Mouse (Mus musculus) forebrain, postnatal 0 days (tissue): Measurements from ENCODE around the gene Sox4. TPM values are rescaled to one million over a fixed set of nuclear protein-coding genes. Genes with fewer than 3 reads are reported as not detected.

Source experiments
- ATAC-seq: fragments of 200-750 bp; cut with Nextera tagmentation; 2 replicates; pipeline ENCODE4 v1.8.0; 2017; ENCODE audit warnings: mild to moderate bottlenecking, moderate library complexity
- DNase-seq: peaks from one replicate; pipeline ENCODE4 v3.0.0-alpha.2; 2015
- H3K27ac ChIP-seq: fragments of 300-500 bp; sonication (generic); 2 replicates; pipeline ENCODE4 v1.5.1; 2014; ENCODE audit warnings: low read depth, mild to moderate bottlenecking, antibody characterized with exemption, low read length, moderate library complexity, mixed read lengths
- H3K27me3 ChIP-seq: fragments of 300-500 bp; sonication (generic); 2 replicates; pipeline ENCODE4 v1.6.1; 2014; ENCODE audit warnings: mild to moderate bottlenecking, low read length, mixed read lengths; ENCODE audit not compliant: insufficient read depth
- H3K36me3 ChIP-seq: fragments of 300-500 bp; sonication (generic); 2 replicates; pipeline ENCODE4 v1.6.1; 2014; ENCODE audit warnings: mild to moderate bottlenecking, moderate library complexity; ENCODE audit not compliant: insufficient read depth
- H3K4me1 ChIP-seq: fragments of 300-500 bp; sonication (generic); 2 replicates; pipeline ENCODE4 v1.6.1; 2014; ENCODE audit warnings: antibody characterized with exemption; ENCODE audit not compliant: insufficient read depth
- H3K4me2 ChIP-seq: fragments of 300-500 bp; sonication (generic); 2 replicates; pipeline ENCODE4 v1.6.1; 2014; ENCODE audit warnings: low read depth, mild to moderate bottlenecking, moderate library complexity
- H3K4me3 ChIP-seq: fragments of 300-500 bp; sonication (generic); 2 replicates; pipeline ENCODE4 v1.5.1; 2014; ENCODE audit warnings: low read depth, low read length, mixed read lengths
- H3K9ac ChIP-seq: fragments of 300-500 bp; sonication (generic); 2 replicates; pipeline ENCODE4 v1.6.1; 2014; ENCODE audit warnings: mild to moderate bottlenecking
- H3K9me3 ChIP-seq: fragments of 300-500 bp; sonication (generic); 2 replicates; pipeline ENCODE4 v1.6.1; 2016; ENCODE audit warnings: low read length
- CTCF ChIP-seq: sonication (generic); IDR thresholded peaks from 2 replicates; pipeline ENCODE4 v1.5.1; 2016; ENCODE audit warnings: antibody characterized with exemption, control low read depth, low read depth
- WGBS: fragments of 180-500 bp; shearing (Covaris S2); extraction: QIAGEN DNeasy Blood & Tissue Kit; methylation state at CpG from one replicate; pipeline ENCODE4 v1.1.7; 2014; 5-methylcytosine and 5-hydroxymethylcytosine counted together
- polyA plus RNA-seq: library from polyadenylated mRNA; unstranded; fragments of >200 nt; fragmentation: Nextera tagmentation; extraction: Ambion mirVana; gene quantifications from 2 replicates; pipeline ENCODE4 v1.2.1, GENCODE M21; 2015
- total RNA-seq: library from RNA; depleted of rRNA; stranded (reverse); fragments of >200 nt; gene quantifications from 2 replicates; pipeline ENCODE4 v1.2.3, GENCODE M21; 2014; rRNA removed

The Sox4 gene
- total RNA-seq: 217 and 275 TPM in 2 replicates
- polyA plus RNA-seq: 202 and 214 TPM in 2 replicates

GRCm38 (mm10) chr13:28953581-28953991 is at the start of gene Sox4:
TSS of gene Sox4 (minus strand) at chr13:28953713.
- Histone ChIP-seq H3K9me3 (no peaks in the 10 kb centered on the region), H3K36me3 (no peaks in the 10 kb centered on the region), H3K27ac (peak within 1 kb of the TSS; percentile 99), H3K4me1 (peaks cover 8% of the 10 kb centered on the region), H3K9ac (peak within 1 kb of the TSS; percentile 99), H3K4me2 (peak within 1 kb of the TSS; percentile 47), H3K27me3 (no peaks in the 10 kb centered on the region), H3K4me3 (peak within 1 kb of the TSS; percentile 92)
- peak; percentile 90 for ATAC-seq
- 0% methylated on average over 19 of the region's 19 CpGs for WGBS
- peak; percentile 99 for DNase-seq
- TF ChIP-seq CTCF: no peak

DNA sequence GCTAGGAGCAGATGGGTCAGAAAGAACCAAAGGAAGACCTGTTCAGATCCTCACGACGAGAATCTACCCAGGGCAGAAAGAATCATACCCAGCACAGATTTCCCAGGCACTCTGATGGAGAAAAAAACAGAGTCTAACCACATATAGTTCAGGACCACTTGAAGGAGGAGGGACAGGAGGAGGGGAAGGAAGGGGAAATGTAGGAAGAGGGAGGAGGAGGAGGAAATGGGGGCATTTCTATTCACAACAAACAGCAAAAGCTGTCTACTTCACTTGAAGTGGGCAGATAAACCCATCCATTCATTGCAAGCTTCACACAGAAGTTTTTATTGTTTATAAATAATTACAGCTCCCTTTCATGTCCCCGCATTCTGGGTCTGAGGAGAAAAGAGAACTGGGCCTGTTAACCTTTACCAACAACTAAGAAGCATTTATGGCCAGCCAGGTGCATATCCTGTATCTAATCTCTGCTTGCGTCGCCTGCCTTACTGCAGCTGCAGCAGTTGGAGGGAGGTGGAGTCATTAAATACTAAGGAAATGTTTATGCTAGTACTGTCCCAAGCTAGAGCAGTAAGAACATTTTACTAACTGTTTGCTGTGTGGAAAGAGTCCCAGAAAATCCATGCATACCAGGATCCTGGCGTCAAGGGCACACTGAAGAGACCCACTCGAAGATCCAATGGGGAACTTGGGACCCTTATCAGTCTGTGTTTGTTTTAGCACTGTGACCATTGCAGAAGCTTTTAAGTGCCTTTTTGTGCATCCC is 38.6 kb upstream of the Sox4 start:
- no peak for DNase-seq
- H3K4me1 ChIP-seq: peaks cover 5% of the 10 kb centered on the region; the same call in 1 of the 2 replicates
- ATAC-seq: no peak
- H3K9ac ChIP-seq: no peak overlapping the region
- WGBS: 60% methylated on average over 7 of the region's 7 CpGs
- TF ChIP-seq CTCF: no peak
- H3K9me3 ChIP-seq: no peaks in the 10 kb centered on the region
- no peaks in the 10 kb centered on the region for H3K36me3 ChIP-seq
- no peaks in the 10 kb centered on the region for H3K27me3 ChIP-seq
- H3K27ac ChIP-seq: no peak overlapping the region
- H3K4me2 ChIP-seq: no peak overlapping the region
- no peak overlapping the region for H3K4me3 ChIP-seq

GRCm38 (mm10) chr13:28988751-28989703 is 35.5 kb upstream of the Sox4 start:
- DNase-seq (peak; percentile 11), ATAC-seq (peak; percentile 25)
- Histone ChIP-seq H3K27ac (no peak overlapping the region), H3K9ac (0 out of 2 replicates have a peak overlapping the region, but pooled peaks have one; percentile 10), H3K27me3 (no peaks in the 10 kb centered on the region), H3K4me1 (peaks cover 5% of the 10 kb centered on the region; the same call in 1 of the 2 replicates), H3K36me3 (no peaks in the 10 kb centered on the region), H3K4me3 (no peak overlapping the region), H3K9me3 (no peaks in the 10 kb centered on the region), H3K4me2 (no peak overlapping the region)
- 37% methylated on average over 16 of the region's 16 CpGs for WGBS
- TF ChIP-seq CTCF: no peak

DNA sequence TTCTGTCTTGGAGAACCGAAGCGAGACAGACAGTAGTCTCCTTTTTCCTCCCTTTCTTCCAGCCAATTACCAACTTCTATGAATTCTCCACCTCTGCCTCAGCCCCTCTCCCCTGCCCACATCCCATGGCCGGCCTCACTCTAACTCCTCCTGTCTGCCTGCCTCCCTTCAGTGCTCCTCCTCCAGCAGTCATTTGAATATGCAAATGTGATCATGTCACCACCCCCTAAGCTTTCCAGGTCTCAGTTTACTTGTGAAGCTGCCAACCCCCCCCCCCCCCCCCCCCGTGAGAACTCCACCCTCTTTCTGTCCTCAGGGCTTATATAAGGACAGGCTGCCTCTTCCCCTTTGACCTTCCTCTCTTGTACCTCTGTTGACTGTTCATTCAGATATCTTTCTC is 27.2 kb upstream of the Sox4 start:
- Histone ChIP-seq H3K4me2 (no peak overlapping the region), H3K9me3 (no peaks in the 10 kb centered on the region), H3K27ac (no peak overlapping the region), H3K4me1 (no peaks in the 10 kb centered on the region), H3K36me3 (no peaks in the 10 kb centered on the region), H3K4me3 (no peak overlapping the region), H3K27me3 (no peaks in the 10 kb centered on the region), H3K9ac (no peak overlapping the region)
- ATAC-seq (no peak), DNase-seq (no peak)
- WGBS: 46% methylated on average over 4 of the region's 4 CpGs
- TF ChIP-seq CTCF: no peak

- DNase-seq (no peak), ATAC-seq (no peak)
- Histone ChIP-seq H3K9me3 (no peaks in the 10 kb centered on the region), H3K4me1 (no peaks in the 10 kb centered on the region), H3K36me3 (no peaks in the 10 kb centered on the region), H3K4me2 (no peak overlapping the region), H3K27ac (no peak overlapping the region), H3K27me3 (no peaks in the 10 kb centered on the region), H3K4me3 (no peak overlapping the region), H3K9ac (no peak overlapping the region)
- no peak for TF ChIP-seq CTCF
- 90% methylated on average over 4 of the region's 4 CpGs for WGBS
Observed at GRCm38 (mm10) chr13:28975011-28975410, 21.5 kb upstream of the Sox4 start.

DNA sequence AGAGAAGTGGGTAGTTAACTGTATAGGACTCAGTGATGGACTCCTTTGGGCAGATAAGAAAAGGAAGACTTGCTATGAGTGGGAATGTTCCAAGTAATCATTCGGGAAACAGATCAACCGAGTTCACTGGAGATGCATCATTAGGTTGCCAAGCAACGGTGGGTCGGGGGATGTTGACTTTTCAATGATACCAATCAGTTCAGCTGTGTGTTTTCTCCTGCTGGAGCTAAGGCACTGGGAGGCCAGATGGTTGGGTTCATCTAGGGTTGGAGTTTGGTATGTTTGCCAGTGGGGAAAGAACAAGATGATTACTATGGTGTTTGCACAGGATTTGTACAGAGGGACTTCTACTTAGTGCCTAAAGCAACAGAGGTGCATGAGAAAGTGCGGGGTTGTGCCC is 21.1 kb upstream of the Sox4 start:
- Histone ChIP-seq H3K9me3 (no peaks in the 10 kb centered on the region), H3K27me3 (no peaks in the 10 kb centered on the region), H3K27ac (no peak overlapping the region), H3K4me2 (no peak overlapping the region), H3K9ac (no peak overlapping the region), H3K4me1 (no peaks in the 10 kb centered on the region), H3K4me3 (no peak overlapping the region), H3K36me3 (no peaks in the 10 kb centered on the region)
- ATAC-seq (peak; percentile 69), DNase-seq (peak; percentile 10)
- 56% methylated on average over 5 of the region's 5 CpGs for WGBS
- TF ChIP-seq CTCF: no peak
